ENCODE assay signal across 8 mouse cellular contexts in the genomic region with DNA sequence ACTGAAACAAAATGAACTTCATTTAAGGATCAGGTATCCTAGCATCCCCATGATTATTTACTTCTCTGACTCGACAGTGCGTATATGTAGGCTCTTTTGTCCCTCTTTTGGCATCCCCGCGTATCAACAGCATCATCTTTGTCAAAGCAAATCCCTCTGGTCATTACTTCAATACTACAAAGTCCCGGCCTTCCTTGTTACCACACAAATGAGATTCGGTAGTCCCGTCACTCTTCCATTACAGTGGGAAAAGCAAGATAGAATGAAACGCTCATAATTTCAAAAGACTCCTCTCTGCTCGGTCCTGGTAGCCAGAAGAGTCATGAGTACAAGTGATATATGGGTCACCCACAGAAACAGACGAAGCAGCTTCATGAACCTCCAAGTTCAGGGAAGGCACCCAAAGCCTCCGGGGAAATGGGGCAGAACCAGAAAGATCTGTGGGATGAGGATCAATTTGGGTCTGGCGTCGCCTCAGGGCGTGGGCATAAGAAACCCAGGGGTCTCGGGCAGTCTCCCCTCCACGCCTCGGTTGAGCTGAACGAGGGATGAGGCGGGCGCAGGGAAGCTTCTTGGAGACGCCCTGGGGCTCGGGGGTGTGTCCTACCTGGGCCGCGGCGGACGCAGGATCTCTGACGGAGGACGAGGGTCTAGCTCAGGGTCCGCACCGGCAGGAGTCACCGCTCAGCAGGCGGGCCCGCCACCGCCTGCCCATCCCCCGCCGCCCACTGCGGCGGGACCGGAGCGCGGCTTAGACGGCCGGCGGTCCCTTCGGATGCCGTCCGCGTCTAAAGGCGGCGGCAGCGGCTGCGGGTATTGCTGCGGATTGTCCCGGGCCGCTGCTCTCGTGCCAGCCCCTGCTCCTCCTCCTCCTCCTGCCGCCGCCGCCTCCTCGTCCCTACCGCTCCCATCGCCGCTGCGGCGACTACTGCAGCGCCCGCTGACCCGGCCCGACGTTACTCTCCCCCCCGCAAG. TPM values are rescaled to one million over a fixed set of nuclear protein-coding genes. Genes with fewer than 3 reads are reported as not detected.
DNase-seq lines count a peak whose midpoint lies in the region; ATAC-seq lines count a peak whose summit lies in the region.

Gene Cdan1 (minus strand): TSS at position 680 of the 975 bp plus-strand sequence.

- peak within 1 kb of the TSS; percentile 89 for H3K9ac ChIP-seq in forebrain, embryonic 14.5 days (ENCODE audit: low read length)
- peak within 1 kb of the TSS; percentile 88 for H3K9ac ChIP-seq in hindbrain, embryonic 12.5 days
- H3K9ac ChIP-seq in midbrain, embryonic 12.5 days (replicated peaks) = peak within 1 kb of the TSS; percentile 88

- H3K4me2 ChIP-seq in forebrain, embryonic 14.5 days (ENCODE audit: low read length) = peak within 1 kb of the TSS; percentile 64
- H3K4me2 ChIP-seq in hindbrain, embryonic 12.5 days (replicated peaks) = peak within 1 kb of the TSS; percentile 70
- H3K4me2 ChIP-seq in midbrain, embryonic 12.5 days (replicated peaks) = peak within 1 kb of the TSS; percentile 79

- no peaks in the 10 kb centered on the region for H3K36me3 ChIP-seq in forebrain, embryonic 14.5 days (ENCODE audit: control insufficient read depth, insufficient read depth, low read length)
- H3K36me3 ChIP-seq in hindbrain, embryonic 12.5 days = no peaks in the 10 kb centered on the region
- no peaks in the 10 kb centered on the region for H3K36me3 ChIP-seq in limb, embryonic 10.5 days
- H3K36me3 ChIP-seq in midbrain, embryonic 12.5 days = no peaks in the 10 kb centered on the region

- H3K4me3 ChIP-seq in forebrain, embryonic 14.5 days (ENCODE audit: low read depth, low read length) = peak within 1 kb of the TSS; percentile 88
- peak within 1 kb of the TSS; percentile 88 for H3K4me3 ChIP-seq in hindbrain, embryonic 12.5 days
- peak within 1 kb of the TSS; percentile 93 for H3K4me3 ChIP-seq in limb, embryonic 10.5 days
- H3K4me3 ChIP-seq in midbrain, embryonic 12.5 days = peak within 1 kb of the TSS; percentile 95

- DNase-seq in frontal cortex, postnatal 25 days (ENCODE audit: low spot score in 2 of 2) = no peak
- DNase-seq in c-Kit-positive CD71-positive TER-119-negative erythroid progenitor cells, embryonic 14.5 days (ENCODE audit: low read depth) = peak; percentile 31
- peak; percentile 49 for DNase-seq in forebrain, embryonic 14.5 days (ENCODE audit: low spot score)
- peak; percentile 73 for DNase-seq in limb, embryonic 10.5 days (ENCODE audit: low spot score)
- DNase-seq in spleen, postnatal 4 days (ENCODE audit: low spot score in 2 of 2) = peak; percentile 63 to 85

- peak within 1 kb of the TSS; percentile 87 for H3K27ac ChIP-seq in forebrain, embryonic 14.5 days (ENCODE audit: low read depth, low read length)
- H3K27ac ChIP-seq in hindbrain, embryonic 12.5 days = peak within 1 kb of the TSS; percentile 91
- peak within 1 kb of the TSS; percentile 90 for H3K27ac ChIP-seq in limb, embryonic 10.5 days
- peak within 1 kb of the TSS; percentile 90 for H3K27ac ChIP-seq in midbrain, embryonic 12.5 days (replicated peaks)

- WGBS in forebrain, embryonic 14.5 days = under 1% methylated on average over 60 of the region's 71 CpGs
- under 1% methylated on average over 63 of the region's 71 CpGs for WGBS in hindbrain, embryonic 12.5 days
- WGBS in limb, embryonic 10.5 days = under 1% methylated on average over 66 of the region's 71 CpGs
- WGBS in midbrain, embryonic 12.5 days = under 1% methylated on average over 38 of the region's 71 CpGs

- H3K27me3 ChIP-seq in forebrain, embryonic 14.5 days (replicated peaks; ENCODE audit: control insufficient read depth, insufficient read depth, low read length) = no peaks in the 10 kb centered on the region
- no peaks in the 10 kb centered on the region for H3K27me3 ChIP-seq in hindbrain, embryonic 12.5 days
- H3K27me3 ChIP-seq in limb, embryonic 10.5 days (ENCODE audit: low read depth, poor library complexity, severe bottlenecking) = no peaks in the 10 kb centered on the region
- no peaks in the 10 kb centered on the region for H3K27me3 ChIP-seq in midbrain, embryonic 12.5 days

- peak; percentile 39 for ATAC-seq in frontal cortex, adult (ENCODE audit: low TSS enrichment)
- ATAC-seq in forebrain, embryonic 14.5 days = peak; percentile 67
- ATAC-seq in hindbrain, embryonic 12.5 days (ENCODE audit: low FRiP score) = peak; percentile 77
- ATAC-seq in midbrain, embryonic 12.5 days (ENCODE audit: low FRiP score, low read depth) = peak; percentile 74

- no peaks in the 10 kb centered on the region for H3K9me3 ChIP-seq in forebrain, embryonic 14.5 days (replicated peaks; ENCODE audit: control insufficient read depth, low read length)
- no peaks in the 10 kb centered on the region for H3K9me3 ChIP-seq in hindbrain, embryonic 12.5 days (replicated peaks)
- no peaks in the 10 kb centered on the region for H3K9me3 ChIP-seq in limb, embryonic 10.5 days (replicated peaks)
- no peaks in the 10 kb centered on the region for H3K9me3 ChIP-seq in midbrain, embryonic 12.5 days

- peaks cover 6% of the 10 kb centered on the region for H3K4me1 ChIP-seq in forebrain, embryonic 14.5 days (ENCODE audit: control insufficient read depth, insufficient read depth, low read length)
- peaks cover 7% of the 10 kb centered on the region; the same call in 1 of the 2 replicates for H3K4me1 ChIP-seq in hindbrain, embryonic 12.5 days
- peaks cover 15% of the 10 kb centered on the region for H3K4me1 ChIP-seq in limb, embryonic 10.5 days
- peaks cover 13% of the 10 kb centered on the region; the same call in 1 of the 2 replicates for H3K4me1 ChIP-seq in midbrain, embryonic 12.5 days

RNA-seq across cellular contexts. Expression of gene Cdan1, which starts in this region (rescaled TPM):
- 5.1 and 6.0 TPM in 2 replicates for polyA plus RNA-seq in forebrain, embryonic 14.5 days (2014; fragmentation: Nextera tagmentation; extraction: Ambion mirVana)
- 11.1 TPM in 2 replicates for polyA plus RNA-seq in hindbrain, embryonic 12.5 days (2016; fragmentation: Nextera tagmentation; extraction: Ambion mirVana)
- polyA plus RNA-seq in limb, embryonic 10.5 days (2016; fragmentation: Nextera tagmentation; extraction: Ambion mirVana) = 5.7 TPM in 2 replicates
- polyA plus RNA-seq in midbrain, embryonic 12.5 days (2016; fragmentation: Nextera tagmentation; extraction: Ambion mirVana) = 8.0 and 10.5 TPM in 2 replicates

Comparison
In these comparisons a context has a peak if more than half of its experiments do, and no peak if none do; other contexts are left out.
1. DNase-seq: peak in c-Kit-positive CD71-positive TER-119-negative erythroid progenitor cells, embryonic 14.5 days (single experiment), forebrain, embryonic 14.5 days (single experiment), limb, embryonic 10.5 days (single experiment) and spleen, postnatal 4 days (2 of 2); none in frontal cortex, postnatal 25 days (0 of 2).
2. Peak in every context shown above with its lines, with median percentiles within 50 percentile points of each other: ATAC-seq, H3K27ac ChIP-seq, H3K4me2 ChIP-seq, H3K4me3 ChIP-seq and H3K9ac ChIP-seq.